Mouse (Mus musculus): Measurements from ENCODE around the gene H2-K1.
"Not testable (repeated sequence)": the region's sequence is repeated elsewhere in the genome, so short reads cannot be mapped to it uniquely, and the experiment has no call there.

Gene H2-K1

GRCm38 (mm10) chr17:33982136-33982535 lies 18.0 kb downstream of the H2-K1 start:
- DNase-seq (ENCODE audit: low read depth, low spot score): not testable (repeated sequence)

DNA sequence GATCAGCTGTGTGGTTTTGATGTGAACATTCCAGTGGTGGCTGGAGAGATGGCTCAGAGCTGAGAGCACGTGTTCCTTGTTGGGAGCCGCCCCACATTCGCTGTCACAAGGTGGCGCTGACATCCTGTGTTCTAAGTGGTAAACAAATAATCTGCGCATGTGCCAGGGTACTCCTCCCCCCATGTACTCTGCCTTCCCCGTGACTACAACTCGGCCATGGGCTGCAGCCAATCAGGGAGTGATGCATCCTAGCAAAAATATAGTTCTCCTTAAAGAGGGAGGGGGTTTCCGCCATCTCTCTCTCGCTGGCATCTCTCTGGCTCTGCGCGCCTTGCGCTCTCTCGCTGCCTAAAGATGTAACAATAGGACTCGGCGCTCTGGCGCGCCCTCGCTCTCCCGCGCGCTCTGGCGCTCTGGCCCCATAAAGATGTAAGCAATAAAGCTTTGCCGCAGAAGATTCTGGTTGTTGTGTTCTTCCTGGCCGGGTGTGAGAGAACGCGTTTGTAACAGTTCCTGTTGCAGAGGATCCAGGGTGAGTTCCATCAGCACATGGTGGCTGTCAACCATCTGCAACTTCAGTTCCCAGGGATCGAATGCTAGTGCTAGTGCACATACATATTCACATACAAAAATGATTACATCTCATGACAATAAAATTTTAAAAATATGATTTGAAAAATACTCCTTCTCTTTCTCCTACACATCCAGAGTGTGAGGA lies 18.8 kb downstream of the H2-K1 start:
- DNase-seq (ENCODE audit: low read depth, low spot score): not testable (repeated sequence)

DNA sequence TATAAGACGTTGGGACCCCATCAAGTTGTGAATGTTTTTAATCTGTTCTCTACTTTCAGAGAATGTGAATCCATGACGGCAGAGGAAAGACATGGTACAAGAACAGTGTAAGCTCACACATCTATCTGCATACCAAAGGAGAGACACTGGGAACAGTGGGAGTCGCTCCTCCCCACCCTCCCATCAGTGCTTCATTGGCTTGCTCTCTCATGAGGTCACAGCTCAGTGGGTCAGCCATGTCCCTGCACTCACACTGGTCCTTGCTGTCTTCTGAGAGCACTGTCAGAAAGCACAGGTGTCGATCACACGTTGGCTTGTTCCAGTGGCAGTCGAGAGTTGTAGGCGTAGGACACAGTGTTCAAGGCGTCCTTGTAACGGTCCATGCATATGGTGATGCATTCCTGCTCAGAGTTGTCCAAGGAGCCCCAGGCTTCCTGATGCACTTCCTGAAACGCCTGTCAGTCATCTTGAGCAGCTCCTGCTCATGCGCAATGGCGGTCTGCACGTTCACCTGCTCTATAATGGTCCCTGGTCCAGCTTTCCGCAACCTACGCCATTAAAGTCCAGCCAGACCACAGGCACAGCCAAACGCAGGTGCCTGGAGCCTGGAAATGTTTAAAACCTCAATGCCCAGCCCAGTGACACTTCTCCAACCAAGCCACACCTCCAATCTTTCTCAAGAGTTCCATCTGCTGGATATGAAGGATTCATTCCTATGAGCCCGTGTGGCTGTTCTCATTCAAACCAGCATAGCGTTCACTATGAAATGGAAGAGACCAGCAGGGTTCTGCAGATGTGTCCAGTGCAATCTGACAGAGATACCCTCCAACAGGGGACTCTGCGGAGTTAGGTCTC lies 19.7 kb downstream of the H2-K1 start:
- DNase-seq (ENCODE audit: low read depth, low spot score): no peak

DNA sequence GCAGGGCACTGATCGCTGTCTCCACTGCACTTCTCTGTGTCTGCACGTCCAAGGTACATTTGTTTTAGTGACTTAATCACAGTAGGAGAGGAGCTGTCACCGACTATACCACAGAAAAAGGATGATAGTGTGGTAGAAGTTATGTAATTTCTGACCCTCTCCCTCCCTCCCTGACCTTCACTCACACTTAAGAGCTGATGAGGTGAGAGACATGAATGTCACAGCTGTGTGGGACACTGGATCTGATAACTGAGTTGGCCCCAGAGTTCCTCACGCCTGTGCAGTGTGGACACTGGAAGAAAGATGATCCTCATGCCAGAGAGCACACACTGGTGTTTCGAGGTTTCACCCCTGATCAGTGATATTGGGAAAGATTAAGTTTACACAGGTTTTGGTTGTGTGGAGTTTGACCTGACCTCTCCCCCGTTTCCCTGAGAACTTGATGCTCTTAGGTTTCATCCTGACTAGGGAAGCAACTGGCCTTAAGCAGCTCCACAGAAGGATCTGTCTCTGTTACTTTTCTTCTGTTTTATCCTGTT lies 20.6 kb downstream of the H2-K1 start:
- DNase-seq (ENCODE audit: low read depth, low spot score): no peak

- DNase-seq (ENCODE audit: low read depth, low spot score): no peak
Observed at GRCm38 (mm10) chr17:33978631-33979031, 21.5 kb downstream of the H2-K1 start.

DNA sequence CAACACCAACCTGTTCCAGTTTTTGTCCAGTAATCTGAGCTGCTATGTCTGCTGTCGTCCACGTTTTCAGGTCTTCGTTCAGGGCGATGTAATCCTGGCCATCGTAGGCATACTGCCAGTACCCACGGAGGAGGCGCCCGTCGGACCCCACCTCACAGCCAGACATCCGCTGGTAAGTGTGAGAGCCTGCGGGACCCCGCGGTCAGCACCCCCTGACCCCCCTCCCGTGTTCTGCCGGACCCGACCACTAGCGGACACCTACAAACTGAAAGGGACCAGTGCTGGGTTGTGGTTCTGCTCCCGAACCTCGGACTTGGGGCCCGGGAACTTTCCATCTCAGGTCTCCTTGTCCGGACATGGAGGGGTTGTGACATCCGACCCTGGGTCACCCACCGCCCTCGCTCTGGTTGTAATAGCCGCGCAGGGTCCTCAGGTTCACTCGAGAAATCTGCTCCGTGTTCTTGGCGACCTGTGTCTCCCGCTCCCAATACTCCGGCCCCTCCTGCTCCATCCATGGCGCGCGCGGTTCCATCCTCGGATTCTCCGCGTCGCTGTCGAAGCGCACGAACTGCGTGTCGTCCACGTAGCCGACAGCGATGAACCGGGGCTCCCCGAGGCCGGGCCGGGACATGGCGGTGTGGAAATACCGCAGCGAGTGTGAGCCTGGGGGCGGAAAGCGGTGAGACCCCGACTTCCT lies 22.1 kb downstream of the H2-K1 start:
- DNase-seq (ENCODE audit: low read depth, low spot score): no peak

- DNase-seq (ENCODE audit: low read depth, low spot score): no peak
Observed at GRCm38 (mm10) chr17:33973572-33973971, 26.6 kb downstream of the H2-K1 start.

- peak; percentile 68 for DNase-seq (ENCODE audit: low read depth, low spot score)
Observed at GRCm38 (mm10) chr17:33972691-33973090, 27.5 kb downstream of the H2-K1 start.

- DNase-seq (ENCODE audit: low read depth, low spot score): peak; percentile 24
Observed at GRCm38 (mm10) chr17:33969394-33969793, 30.8 kb downstream of the H2-K1 start.

DNA sequence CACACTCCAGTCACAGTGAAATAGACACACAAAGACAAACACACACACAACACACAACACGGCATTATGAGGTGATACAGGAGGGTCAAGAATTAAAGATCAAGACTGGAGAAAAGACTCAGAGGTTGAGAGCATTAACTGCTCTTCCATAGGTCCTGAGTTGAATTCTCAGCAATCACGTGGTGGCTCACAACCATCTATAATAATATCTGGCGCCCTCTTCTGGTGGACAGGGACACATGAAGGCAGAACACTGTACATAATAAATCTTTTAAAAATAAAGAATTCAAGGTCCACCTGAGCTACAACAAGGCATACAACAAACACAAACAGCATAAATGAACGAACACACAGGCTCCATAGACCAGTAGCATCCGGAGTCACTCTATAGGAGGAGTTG lies 31.2 kb downstream of the H2-K1 start:
- peak; percentile 89 for DNase-seq (ENCODE audit: low read depth, low spot score)

DNA sequence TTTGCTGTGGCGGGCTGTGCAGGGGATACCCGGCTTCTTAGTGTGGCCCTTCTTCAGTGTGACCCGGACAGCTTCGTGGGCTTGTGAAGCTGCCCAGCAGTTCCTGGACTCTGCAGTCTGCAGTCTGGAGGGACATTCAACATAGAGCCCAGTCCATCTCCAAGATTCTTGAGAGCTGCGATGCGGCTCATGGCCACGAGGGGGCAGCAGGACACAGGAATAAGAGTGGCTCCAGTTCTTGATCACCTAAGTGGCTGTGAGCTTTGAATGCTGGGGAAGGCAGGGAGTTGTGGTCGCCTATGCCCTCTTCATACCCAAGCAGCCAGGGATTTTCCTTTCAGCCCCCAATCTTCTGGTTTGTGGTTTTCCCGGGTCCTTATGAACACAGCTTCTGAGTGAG lies 31.7 kb downstream of the H2-K1 start:
- peak; percentile 90 for DNase-seq (ENCODE audit: low read depth, low spot score)

GRCm38 (mm10) chr17:33965846-33966550 lies 34.1 kb downstream of the H2-K1 start:
- no peak for DNase-seq (ENCODE audit: low read depth, low spot score)

GRCm38 (mm10) chr17:33965082-33965845 lies 34.9 kb downstream of the H2-K1 start:
- no peak for DNase-seq (ENCODE audit: low read depth, low spot score)

DNA sequence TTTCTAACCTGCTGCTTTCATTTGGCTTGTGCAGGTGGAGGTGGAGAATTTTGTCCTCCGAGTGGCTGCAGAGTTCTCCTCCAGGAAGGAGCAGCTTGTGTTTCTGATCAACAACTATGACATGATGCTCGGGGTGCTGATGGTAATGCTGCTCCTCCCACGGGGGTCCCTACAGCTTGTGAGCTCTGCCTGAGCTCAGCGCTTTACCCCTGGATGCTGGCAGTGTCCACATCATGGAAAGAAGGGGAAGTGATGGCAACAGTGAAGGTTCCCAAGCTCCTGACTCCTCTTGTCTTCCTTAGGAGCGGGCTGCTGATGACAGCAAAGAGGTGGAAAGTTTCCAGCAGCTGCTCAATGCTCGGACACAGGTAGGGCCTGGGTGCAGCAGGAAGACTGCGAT lies 37.3 kb downstream of the H2-K1 start:
- no peak for DNase-seq (ENCODE audit: low read depth, low spot score)

DNA sequence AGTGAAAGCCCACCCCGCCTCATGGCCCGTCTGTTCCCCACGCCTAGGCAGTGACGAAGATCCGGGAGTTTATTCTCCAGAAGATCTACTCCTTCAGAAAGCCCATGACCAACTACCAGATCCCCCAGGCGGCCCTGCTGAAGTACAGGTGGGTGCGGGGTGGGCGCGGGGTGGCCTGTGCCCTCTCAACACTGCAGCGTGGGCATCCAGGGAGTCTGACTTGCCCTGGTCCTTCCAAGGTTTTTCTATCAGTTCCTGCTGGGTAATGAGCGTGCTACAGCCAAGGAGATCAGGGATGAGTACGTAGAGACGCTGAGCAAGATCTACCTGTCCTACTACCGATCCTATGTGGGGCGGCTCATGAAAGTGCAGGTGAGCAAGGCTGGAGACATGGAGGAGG lies 40.2 kb downstream of the H2-K1 start:
- no peak for DNase-seq (ENCODE audit: low read depth, low spot score)

- no peak for DNase-seq (ENCODE audit: low read depth, low spot score)
Observed at GRCm38 (mm10) chr17:33959135-33959534, 41.0 kb downstream of the H2-K1 start.

GRCm38 (mm10) chr17:33958451-33958850 lies 41.7 kb downstream of the H2-K1 start:
- DNase-seq (ENCODE audit: low read depth, low spot score): no peak

- no peak for DNase-seq (ENCODE audit: low read depth, low spot score)
Observed at GRCm38 (mm10) chr17:33957493-33957892, 42.7 kb downstream of the H2-K1 start.

- DNase-seq (ENCODE audit: low read depth, low spot score): no peak
Observed at GRCm38 (mm10) chr17:33956336-33956735, 43.8 kb downstream of the H2-K1 start.

DNA sequence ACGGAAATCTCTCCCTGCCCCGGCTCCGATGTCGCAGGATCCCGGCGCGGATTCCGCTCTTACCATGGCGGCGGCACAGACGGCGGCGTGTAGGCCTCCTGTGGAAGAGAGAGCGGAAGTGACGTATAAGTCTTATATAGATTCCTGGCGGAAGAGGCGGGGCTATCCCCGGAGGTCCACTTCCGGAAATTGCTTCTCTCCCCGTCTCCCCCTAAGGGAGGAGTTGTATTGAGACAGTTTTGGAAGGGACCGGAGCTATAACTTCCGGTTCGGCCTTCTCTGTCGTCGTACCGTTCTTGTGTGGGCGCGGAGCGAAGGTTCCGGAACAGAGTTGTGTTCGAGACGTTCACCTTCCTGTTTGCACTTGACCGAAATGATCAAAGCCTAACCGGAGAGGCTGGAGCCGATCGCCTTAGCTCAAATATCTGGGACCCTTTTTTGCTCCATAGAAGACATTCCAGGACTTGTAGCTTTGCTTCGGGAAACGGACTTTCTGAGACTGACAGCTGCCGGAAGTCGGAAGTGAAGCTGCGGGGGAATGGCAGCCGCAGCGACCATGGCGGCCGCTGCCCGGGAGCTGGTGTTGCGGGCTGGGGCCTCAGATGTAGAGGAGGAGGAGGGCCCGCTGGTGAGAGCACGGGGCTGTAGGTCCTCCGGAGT lies 44.5 kb downstream of the H2-K1 start, which contains the start of the genes Vps52 and Rps18:
Vps52 (plus strand) TSS at position 258 of the 660 bp plus-strand sequence.
Rps18 (minus strand) TSS at position 447 of the 660 bp plus-strand sequence.
- DNase-seq (ENCODE audit: low read depth, low spot score): peak; percentile 98
